Mouse (Mus musculus) WW6 (cell line): ENCODE measurements around the gene Bricd5.
"Not testable (repeated sequence)": the region's sequence is repeated elsewhere in the genome, so short reads cannot be mapped to it uniquely, and the experiment has no call there.

Experiments used
- DNase-seq: peaks from one replicate; pipeline ENCODE4 v3.0.0-alpha.2; 2013; ENCODE audit warnings: low read depth, low spot score

The Bricd5 gene

GRCm38 (mm10) chr17:24473612-24474275, at the start of gene Bricd5:
Gene Bricd5 (plus strand): TSS chr17:24473884.
- no peak for DNase-seq

- no peak for DNase-seq
Measured at GRCm38 (mm10) chr17:24424489-24424888, 49.2 kb upstream of the Bricd5 start.

- not testable (repeated sequence) for DNase-seq
Measured at GRCm38 (mm10) chr17:24425326-24425725, 48.4 kb upstream of the Bricd5 start.

- DNase-seq: no peak
Measured at GRCm38 (mm10) chr17:24425905-24426304, 47.8 kb upstream of the Bricd5 start.

GRCm38 (mm10) chr17:24426471-24427169, 47.1 kb upstream of the Bricd5 start, which contains the start of gene Eci1:
Gene Eci1 (plus strand): TSS chr17:24426641.
- DNase-seq: peak; percentile 71

GRCm38 (mm10) chr17:24427170-24427557, 46.5 kb upstream of the Bricd5 start:
- no peak for DNase-seq

GRCm38 (mm10) chr17:24429201-24429983, 44.3 kb upstream of the Bricd5 start:
- DNase-seq: no peak

DNA sequence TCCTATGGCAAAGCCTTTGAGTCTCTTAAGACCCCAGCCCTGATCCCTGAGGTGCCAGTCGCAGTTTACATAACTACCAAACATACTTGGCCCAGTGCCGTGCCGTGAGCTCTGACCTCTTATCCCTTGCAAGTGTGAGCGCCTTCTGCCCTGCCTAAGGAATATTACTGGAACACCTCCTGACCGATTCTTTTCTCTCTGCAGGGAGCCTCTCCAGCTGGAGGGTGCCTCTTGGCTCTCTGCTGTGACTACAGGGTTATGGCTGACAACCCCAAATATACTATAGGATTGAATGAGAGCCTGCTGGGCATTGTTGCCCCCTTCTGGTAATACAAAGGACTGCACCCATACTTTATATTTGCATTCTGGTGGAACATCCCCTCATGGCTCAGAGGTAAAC, 36.7 kb upstream of the Bricd5 start:
- no peak for DNase-seq

- DNase-seq: no peak
Measured at GRCm38 (mm10) chr17:24440377-24440776, 33.3 kb upstream of the Bricd5 start.

- DNase-seq: no peak
Measured at GRCm38 (mm10) chr17:24441148-24441547, 32.5 kb upstream of the Bricd5 start.

DNA sequence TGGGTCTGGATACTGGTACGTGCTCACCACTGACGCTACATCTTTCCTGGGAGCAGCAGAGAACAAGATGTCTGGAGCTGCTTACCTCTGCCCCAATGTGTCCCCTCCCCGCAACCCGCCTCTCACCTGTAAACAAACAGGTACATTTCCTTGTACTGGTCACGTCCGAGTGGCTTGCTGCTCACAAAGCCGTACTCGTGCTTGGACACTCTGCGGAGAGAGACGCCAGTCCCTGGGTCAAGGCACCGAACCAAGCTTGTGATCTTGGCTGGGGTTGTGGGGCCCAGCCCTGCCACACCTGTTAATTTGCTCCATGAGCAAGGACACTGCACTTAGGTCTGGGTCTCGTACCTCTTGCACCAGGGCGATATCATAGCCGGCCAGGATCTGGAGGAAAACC, 31.6 kb upstream of the Bricd5 start:
- no peak for DNase-seq

- DNase-seq: no peak
Measured at GRCm38 (mm10) chr17:24442632-24443155, 31.0 kb upstream of the Bricd5 start, which contains the start of gene Dnase1l2. Gene Dnase1l2 (minus strand): TSS chr17:24443105.

- DNase-seq: no peak
Measured at GRCm38 (mm10) chr17:24443409-24443808, 30.3 kb upstream of the Bricd5 start.

- no peak for DNase-seq
Measured at GRCm38 (mm10) chr17:24446590-24446989, 27.1 kb upstream of the Bricd5 start.

DNA sequence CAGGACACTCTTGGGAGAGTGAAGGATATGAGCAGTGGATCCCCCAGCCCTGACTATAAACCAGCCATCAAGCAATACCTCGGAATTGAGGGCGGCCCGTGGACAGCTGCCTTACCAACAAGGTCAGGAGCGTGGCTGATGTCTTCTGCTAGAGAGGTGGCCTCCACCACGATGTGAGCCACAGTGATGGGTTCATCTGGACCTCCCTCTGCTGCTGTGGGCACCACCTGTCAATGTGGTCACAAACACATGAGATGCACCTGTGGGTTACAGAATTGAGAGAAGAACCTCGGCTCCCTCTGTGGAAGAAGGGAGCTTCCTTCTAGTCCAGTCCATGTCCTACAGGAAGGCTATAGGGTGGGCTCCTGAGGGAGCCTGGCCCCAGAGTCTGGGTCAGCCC, 24.2 kb upstream of the Bricd5 start:
- no peak for DNase-seq

DNA sequence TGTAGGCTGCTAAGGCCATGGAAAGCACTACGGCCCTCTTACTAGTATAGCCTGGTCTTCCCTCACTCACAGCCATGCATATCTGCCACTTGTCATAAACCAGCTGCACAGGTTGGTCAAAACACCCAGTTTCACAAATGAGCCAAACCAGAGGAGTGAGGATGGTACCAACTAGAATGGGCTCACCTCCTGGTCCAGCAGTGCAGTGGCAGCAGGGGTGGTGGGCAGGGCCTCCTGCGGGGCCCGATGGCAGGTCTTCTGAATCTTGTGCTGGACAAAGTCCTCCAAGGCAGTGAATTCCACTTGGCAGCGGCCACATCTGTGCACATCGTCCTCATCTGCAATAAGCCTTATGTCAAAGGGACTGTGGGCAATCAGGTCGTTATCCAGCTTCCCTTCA, 22.5 kb upstream of the Bricd5 start:
- no peak for DNase-seq

GRCm38 (mm10) chr17:24453372-24453771, 20.3 kb upstream of the Bricd5 start:
- no peak for DNase-seq

DNA sequence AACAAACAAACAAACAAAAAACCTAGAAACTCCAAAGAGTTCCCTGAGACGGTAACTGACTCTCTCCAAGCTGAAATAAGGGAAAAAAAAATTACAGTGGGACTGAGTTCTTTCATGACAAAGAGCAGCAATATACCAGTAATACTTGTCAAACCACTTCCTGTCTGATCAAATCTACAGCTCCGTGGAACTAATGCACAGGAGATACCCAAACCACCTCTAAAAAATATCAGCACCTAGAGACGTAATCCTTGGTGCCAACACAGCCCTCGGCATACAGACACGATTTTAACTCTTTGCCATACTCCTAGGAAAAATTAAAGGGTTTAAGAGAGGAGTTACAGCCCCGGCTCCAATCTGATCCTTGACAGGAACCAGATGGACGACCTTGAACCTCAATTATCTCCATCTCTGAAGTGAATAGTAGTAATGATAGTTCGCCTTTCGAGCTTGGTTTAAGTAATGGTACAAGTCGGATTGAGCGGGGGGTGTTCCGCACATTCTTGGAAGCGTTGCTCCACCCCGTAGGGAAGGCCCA, 19.4 kb upstream of the Bricd5 start:
- no peak for DNase-seq

- peak; percentile 99 for DNase-seq
Measured at GRCm38 (mm10) chr17:24454756-24455522, 18.7 kb upstream of the Bricd5 start.

DNA sequence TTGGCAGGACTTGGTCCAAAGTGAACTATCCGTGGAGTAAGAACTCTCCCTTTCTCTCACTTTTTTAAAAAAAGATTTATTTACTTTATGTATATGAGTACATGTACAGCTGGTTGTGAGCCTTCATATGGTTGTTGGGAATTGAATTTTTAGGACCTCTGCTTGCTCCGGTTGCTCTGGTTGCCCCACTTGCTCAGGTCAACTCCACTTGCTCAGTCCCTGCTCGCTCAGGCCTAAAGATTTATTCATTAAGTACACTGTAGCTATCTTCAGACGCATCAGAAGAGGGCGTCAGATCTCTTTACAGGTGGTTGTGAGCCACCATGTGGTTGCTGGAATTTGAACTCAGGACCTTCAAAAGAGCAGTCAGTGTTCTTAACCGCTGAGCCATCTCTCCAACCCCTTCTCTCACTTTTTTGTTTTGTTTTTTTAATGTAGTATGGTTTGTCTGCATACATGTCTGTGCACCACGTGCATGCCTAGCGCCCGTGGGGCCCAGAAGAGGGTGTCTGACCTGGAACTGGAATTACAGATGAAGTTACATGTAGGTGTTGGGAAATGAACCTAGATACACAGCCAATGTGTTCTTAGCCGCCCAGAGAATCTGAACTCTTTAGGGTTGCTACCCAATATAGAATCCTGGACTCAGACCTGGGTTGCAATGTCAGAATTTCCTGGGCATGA, 18.0 kb upstream of the Bricd5 start:
- not testable (repeated sequence) for DNase-seq
